Mouse (Mus musculus): ENCODE measurements at regions not wholly inside any gene's neighbourhood (a gene's known extent, or its start where the extent isn't known, plus 50 kb on each side); places are given as distances from the start of the nearest gene placed in this dataset.

GRCm38 (mm10) chr4:30320038-30320437, 1507.1 kb downstream of the Epha7 start:
- Histone ChIP-seq H3K4me2 (ENCODE audit: low read length) (no peak overlapping the region), H3K27me3 (replicated peaks; ENCODE audit: control insufficient read depth, insufficient read depth, low read length) (no peaks in the 10 kb centered on the region), H3K9me3 (replicated peaks; ENCODE audit: control insufficient read depth, low read length) (no peaks in the 10 kb centered on the region), H3K36me3 (ENCODE audit: control insufficient read depth, insufficient read depth, low read length) (no peaks in the 10 kb centered on the region), H3K9ac (ENCODE audit: low read length) (no peak overlapping the region), H3K4me3 (ENCODE audit: low read depth, low read length) (no peak overlapping the region), H3K4me1 (ENCODE audit: control insufficient read depth, insufficient read depth, low read length) (no peaks in the 10 kb centered on the region), H3K27ac (ENCODE audit: low read depth, low read length) (no peak overlapping the region)
- DNase-seq (ENCODE audit: low spot score) (no peak), ATAC-seq (no peak)

DNA sequence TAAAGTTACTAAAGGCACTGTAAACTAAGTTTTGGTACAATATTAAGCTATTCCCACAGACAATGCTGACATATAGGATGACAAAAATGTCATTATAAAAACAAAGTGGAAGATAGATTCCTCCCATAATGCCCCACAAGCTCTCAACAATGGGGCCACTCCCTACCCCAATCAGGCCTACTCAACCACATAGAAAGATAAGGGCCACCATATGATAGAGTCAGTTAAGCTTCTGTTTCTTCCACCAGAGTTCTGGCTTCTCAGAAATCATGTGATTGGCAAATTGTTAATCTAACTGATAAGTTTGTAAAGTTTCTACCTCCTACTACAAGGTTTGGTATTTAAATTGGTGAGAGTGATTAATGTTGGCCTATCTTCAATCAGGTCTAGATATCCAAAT, 1534.6 kb downstream of the Epha7 start:
- no peak overlapping the region for H3K4me3 ChIP-seq (ENCODE audit: low read depth, low read length)
- no peak overlapping the region for H3K9ac ChIP-seq (ENCODE audit: low read length)
- DNase-seq (ENCODE audit: low spot score) (no peak), ATAC-seq (no peak)
- no peaks in the 10 kb centered on the region for H3K27me3 ChIP-seq (replicated peaks; ENCODE audit: control insufficient read depth, insufficient read depth, low read length)
- no peak overlapping the region for H3K27ac ChIP-seq (ENCODE audit: low read depth, low read length)
- no peak overlapping the region for H3K4me2 ChIP-seq (ENCODE audit: low read length)
- no peaks in the 10 kb centered on the region for H3K36me3 ChIP-seq (ENCODE audit: control insufficient read depth, insufficient read depth, low read length)
- H3K4me1 ChIP-seq (ENCODE audit: control insufficient read depth, insufficient read depth, low read length), result no peaks in the 10 kb centered on the region
- no peaks in the 10 kb centered on the region for H3K9me3 ChIP-seq (replicated peaks; ENCODE audit: control insufficient read depth, low read length)
